Mouse (Mus musculus): Measurements from ENCODE around the gene Smim24.

DNA sequence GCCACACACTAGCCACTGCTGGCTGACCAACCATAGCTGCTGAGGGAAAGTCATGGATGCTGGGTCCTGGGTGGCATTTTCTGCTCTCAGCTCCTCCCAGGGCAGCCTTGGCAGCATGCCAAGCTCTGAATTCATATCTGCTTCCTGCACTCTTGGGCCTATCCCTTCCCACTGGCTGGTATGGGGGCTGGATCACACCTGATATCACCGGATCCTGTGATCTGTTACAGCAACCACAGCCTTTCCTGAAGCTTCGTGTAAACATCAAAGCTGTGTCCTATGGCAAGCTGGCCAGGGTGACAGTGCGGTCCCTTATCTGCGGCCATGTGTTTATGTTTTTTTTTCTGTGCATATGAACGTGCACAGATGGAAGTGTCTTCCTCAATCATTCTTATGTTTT, 10.8 kb upstream of the Smim24 start:
- TF ChIP-seq POLR2A (IDR thresholded peaks at IDR 0.05; ENCODE audit: control insufficient read depth, extremely low read depth, insufficient read depth, low read length, poor library complexity) (no peak), CTCF (IDR thresholded peaks at IDR 0.05; ENCODE audit: borderline replicate concordance, control insufficient read depth, extremely low read depth, insufficient read depth, low read length, poor library complexity) (no peak)

Data from thymus, adult 2 months (tissue).